Mouse (Mus musculus): Measurements from ENCODE around the gene Rc3h2. TPM values are rescaled to one million over a fixed set of nuclear protein-coding genes. Genes with fewer than 3 reads are reported as not detected.

Rc3h2 gene
- total and polyA plus RNA-seq, 3 experiments: 2.1 to 118 (median 68.1) TPM

DNA sequence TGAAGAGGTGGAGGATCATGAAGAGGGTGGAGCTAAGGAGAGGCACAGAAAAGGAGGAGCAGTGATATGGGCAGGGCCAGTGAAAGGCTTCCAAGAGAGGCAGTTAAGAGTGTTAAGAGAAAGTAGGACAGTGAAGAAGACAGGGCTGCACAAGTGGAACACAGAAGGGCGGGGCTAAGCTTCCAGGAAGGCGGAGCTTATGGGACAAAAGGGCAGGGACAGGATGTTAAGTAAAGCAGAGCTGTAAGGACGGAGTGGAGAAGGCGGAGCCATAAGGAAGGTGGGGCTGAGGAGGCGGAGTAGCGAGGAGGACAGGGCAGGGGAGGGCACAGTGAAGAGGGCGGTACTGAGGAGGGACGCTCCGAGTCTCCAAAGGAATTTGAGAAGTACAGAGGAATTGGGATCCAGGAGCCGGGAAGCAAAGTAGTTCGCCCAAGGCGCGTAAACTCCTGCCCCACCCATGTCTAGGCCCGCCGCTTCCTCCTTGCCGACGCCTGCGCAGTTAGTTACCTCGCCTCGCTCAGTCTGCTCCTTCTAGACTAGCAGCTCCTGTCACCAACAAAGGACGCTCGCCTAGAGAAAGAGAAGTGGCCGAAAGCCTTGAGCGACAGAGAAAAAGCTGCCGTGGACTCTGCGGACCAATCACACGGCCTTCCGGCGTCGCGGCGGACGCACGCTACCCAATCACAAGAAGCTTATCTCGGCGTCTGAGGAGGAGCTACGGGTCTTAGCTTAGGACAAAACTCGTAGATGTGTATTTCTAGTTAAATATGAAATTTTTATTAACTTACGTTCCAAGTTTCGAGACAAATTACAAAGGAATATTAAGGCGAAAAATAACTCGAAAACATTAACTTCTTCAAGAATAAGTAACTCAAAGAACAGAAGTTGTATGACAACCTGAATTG is 63.8 kb downstream of the Rc3h2 start, which contains the start of gene Pdcl:
Pdcl (minus strand) TSS at position 700 of the 908 bp plus-strand sequence.
- Histone ChIP-seq H3K4me1 (ENCODE audit: insufficient read depth, low read depth, low read length) (peaks cover 24% of the 10 kb centered on the region), H3K27me3 (ENCODE audit: insufficient read depth, low read length) (no peaks in the 10 kb centered on the region), H3K9me3 (replicated peaks) (no peaks in the 10 kb centered on the region), H3K36me3 (replicated peaks) (peaks cover 37% of the 10 kb centered on the region), H3K4me3 (ENCODE audit: low read depth, low read length) (peak within 1 kb of the TSS; percentile 85)
- no peak for TF ChIP-seq TAL1 (conservative IDR thresholded peaks at IDR 0.05; ENCODE audit: low read depth, low read length)
- DNase-seq (ENCODE audit: low spot score) (peak; percentile 80), ATAC-seq (ENCODE audit: extremely low read depth, insufficient number of reproducible peaks, low FRiP score, poor library complexity, severe bottlenecking) (peak; percentile 96)

DNA sequence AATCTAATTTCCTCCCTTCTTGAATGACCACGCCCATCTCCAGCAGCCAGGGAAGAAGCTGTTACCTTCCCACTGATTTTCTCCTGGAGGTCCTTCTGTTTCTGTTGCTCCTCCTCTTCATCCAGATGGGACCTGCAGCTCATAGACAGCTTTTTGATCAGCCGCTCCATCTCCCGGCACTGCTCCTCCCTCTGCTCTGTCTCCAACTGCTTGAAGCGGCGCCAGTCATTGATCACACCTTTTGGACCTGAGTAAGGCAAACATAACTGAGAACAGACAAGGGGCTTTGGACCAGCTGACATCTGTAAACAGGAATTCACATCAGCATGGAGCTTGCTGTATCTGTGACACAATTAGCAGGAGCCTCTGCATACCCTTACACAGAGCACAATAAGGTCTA is 67.1 kb downstream of the Rc3h2 start:
- Histone ChIP-seq H3K36me3 (replicated peaks) (peaks cover 66% of the 10 kb centered on the region), H3K27me3 (ENCODE audit: insufficient read depth, low read length) (no peaks in the 10 kb centered on the region), H3K9me3 (replicated peaks) (no peaks in the 10 kb centered on the region), H3K4me3 (ENCODE audit: low read depth, low read length) (no peak overlapping the region), H3K4me1 (ENCODE audit: insufficient read depth, low read depth, low read length) (peaks cover 24% of the 10 kb centered on the region)
- no peak for TF ChIP-seq TAL1 (conservative IDR thresholded peaks at IDR 0.05; ENCODE audit: low read depth, low read length)
- TF ChIP-seq CTCF (IDR thresholded peaks at IDR 0.05; ENCODE audit: low read depth, low read length): no peak
- no peak for TF ChIP-seq GATA2 (IDR thresholded peaks at IDR 0.05; ENCODE audit: borderline replicate concordance, low read depth, low read length)
- no peak for TF ChIP-seq GATA1 (IDR thresholded peaks at IDR 0.05; ENCODE audit: borderline replicate concordance, low read length)
- TF ChIP-seq POLR2AphosphoS5 (IDR thresholded peaks at IDR 0.05; ENCODE audit: insufficient replicate concordance, low read depth, low read length): no peak
- DNase-seq (ENCODE audit: low spot score): no peak
- ATAC-seq (ENCODE audit: extremely low read depth, insufficient number of reproducible peaks, low FRiP score, poor library complexity, severe bottlenecking): no peak

DNA sequence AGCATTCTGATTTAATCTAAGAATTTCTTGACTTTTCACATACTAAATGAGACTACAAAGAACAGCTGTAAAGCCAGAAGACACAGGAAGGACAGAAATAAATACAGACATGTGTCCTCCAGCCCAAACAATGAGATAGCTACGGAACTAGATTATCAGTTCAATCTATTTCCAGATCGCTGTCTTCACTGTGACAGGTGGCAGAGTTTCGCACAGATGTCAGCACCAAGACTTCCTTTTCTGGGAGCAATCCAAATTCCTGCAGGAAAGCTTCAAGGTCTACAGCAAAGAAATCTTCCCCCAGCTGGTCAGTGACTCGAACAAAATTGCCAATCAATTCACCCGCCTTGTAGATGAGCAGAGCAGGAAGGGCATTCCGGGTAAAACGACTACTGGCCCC is 71.0 kb downstream of the Rc3h2 start:
- Histone ChIP-seq H3K27me3 (ENCODE audit: insufficient read depth, low read length) (no peaks in the 10 kb centered on the region), H3K4me1 (ENCODE audit: insufficient read depth, low read depth, low read length) (peaks cover 4% of the 10 kb centered on the region; the same call in 1 of the 2 replicates), H3K36me3 (replicated peaks) (peaks cover 67% of the 10 kb centered on the region), H3K9me3 (replicated peaks) (no peaks in the 10 kb centered on the region), H3K4me3 (ENCODE audit: low read depth, low read length) (no peak overlapping the region)
- DNase-seq (ENCODE audit: low spot score) (no peak), ATAC-seq (ENCODE audit: extremely low read depth, insufficient number of reproducible peaks, low FRiP score, poor library complexity, severe bottlenecking) (no peak)
- TF ChIP-seq CTCF (IDR thresholded peaks at IDR 0.05; ENCODE audit: low read depth, low read length) (no peak), GATA1 (IDR thresholded peaks at IDR 0.05; ENCODE audit: borderline replicate concordance, low read length) (no peak), GATA2 (IDR thresholded peaks at IDR 0.05; ENCODE audit: borderline replicate concordance, low read depth, low read length) (no peak), TAL1 (conservative IDR thresholded peaks at IDR 0.05; ENCODE audit: low read depth, low read length) (no peak), POLR2AphosphoS5 (IDR thresholded peaks at IDR 0.05; ENCODE audit: insufficient replicate concordance, low read depth, low read length) (no peak)

DNA sequence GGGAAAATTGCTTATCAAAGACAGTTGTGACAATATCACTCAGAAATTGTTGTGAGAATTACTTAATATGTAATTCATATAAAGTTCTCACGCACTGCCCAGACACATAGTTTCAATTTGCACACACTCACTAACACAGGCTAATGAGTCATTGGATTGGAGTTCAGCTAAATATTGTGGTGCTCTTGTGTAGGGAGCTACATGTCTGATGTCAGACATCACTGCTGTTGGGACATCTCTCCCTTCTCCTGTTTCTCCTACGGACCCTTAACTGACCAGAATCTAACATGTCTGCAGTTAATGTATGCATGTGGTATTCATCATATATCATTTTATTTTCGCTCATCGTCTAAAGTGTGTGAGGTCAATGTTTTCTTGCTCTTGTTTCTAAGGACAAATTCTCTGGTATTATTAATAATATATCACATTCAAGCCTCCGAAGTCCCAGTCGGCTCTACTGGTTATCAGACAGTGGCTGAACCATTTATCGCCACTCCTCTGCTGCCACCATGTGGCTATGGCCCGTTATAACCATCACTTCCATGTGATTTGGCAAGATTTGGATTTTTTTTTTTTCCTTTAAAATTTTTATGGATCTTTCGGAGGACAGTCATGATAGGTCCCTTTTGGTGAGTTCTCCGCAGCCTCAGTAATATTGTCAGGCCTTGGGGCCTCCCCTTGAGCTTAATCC is 84.1 kb downstream of the Rc3h2 start:
- Histone ChIP-seq H3K4me1 (ENCODE audit: insufficient read depth, low read depth, low read length) (no peaks in the 10 kb centered on the region), H3K9me3 (replicated peaks) (no peaks in the 10 kb centered on the region), H3K27me3 (ENCODE audit: insufficient read depth, low read length) (0 out of 2 replicates have a peak, but pooled peaks cover 3% of the 10 kb centered on the region), H3K36me3 (replicated peaks) (no peaks in the 10 kb centered on the region), H3K4me3 (ENCODE audit: low read depth, low read length) (no peak overlapping the region)
- DNase-seq (ENCODE audit: low spot score): peak; percentile 19
- peak; percentile 36 for TF ChIP-seq CTCF (IDR thresholded peaks at IDR 0.05; ENCODE audit: low read depth, low read length)
- no peak for TF ChIP-seq GATA2 (IDR thresholded peaks at IDR 0.05; ENCODE audit: borderline replicate concordance, low read depth, low read length)
- ATAC-seq (ENCODE audit: extremely low read depth, insufficient number of reproducible peaks, low FRiP score, poor library complexity, severe bottlenecking): no peak

DNA sequence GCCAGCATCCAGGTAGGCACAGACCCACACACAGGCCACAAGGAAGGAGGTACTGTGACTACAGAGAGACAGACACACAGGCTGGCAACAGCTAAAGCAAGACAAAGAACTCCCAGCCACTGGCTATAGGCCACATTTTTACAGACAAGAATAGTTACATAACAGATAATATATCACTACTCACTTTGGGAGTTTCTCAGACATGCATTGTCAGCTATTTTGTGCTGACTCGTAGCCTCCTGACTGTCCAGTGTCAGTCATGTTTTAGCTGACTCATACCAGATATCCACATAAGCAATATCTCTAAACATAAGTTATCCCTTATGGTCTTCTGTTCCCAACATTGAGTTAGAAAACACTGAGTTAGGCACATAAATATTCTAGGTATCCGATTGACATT is 89.4 kb downstream of the Rc3h2 start:
- ATAC-seq (ENCODE audit: extremely low read depth, insufficient number of reproducible peaks, low FRiP score, poor library complexity, severe bottlenecking) (no peak), DNase-seq (ENCODE audit: low spot score) (no peak)
- peaks cover 16% of the 10 kb centered on the region for H3K27me3 ChIP-seq (ENCODE audit: insufficient read depth, low read length)
- H3K9me3 ChIP-seq (replicated peaks): no peaks in the 10 kb centered on the region
- no peaks in the 10 kb centered on the region for H3K36me3 ChIP-seq (replicated peaks)
- TF ChIP-seq POLR2AphosphoS5 (IDR thresholded peaks at IDR 0.05; ENCODE audit: insufficient replicate concordance, low read depth, low read length): no peak
- no peak for TF ChIP-seq CTCF (IDR thresholded peaks at IDR 0.05; ENCODE audit: low read depth, low read length)
- TF ChIP-seq GATA2 (IDR thresholded peaks at IDR 0.05; ENCODE audit: borderline replicate concordance, low read depth, low read length): no peak
- no peak for TF ChIP-seq GATA1 (IDR thresholded peaks at IDR 0.05; ENCODE audit: borderline replicate concordance, low read length)
- H3K4me1 ChIP-seq (ENCODE audit: insufficient read depth, low read depth, low read length): no peaks in the 10 kb centered on the region
- H3K4me3 ChIP-seq (ENCODE audit: low read depth, low read length): no peak overlapping the region

DNA sequence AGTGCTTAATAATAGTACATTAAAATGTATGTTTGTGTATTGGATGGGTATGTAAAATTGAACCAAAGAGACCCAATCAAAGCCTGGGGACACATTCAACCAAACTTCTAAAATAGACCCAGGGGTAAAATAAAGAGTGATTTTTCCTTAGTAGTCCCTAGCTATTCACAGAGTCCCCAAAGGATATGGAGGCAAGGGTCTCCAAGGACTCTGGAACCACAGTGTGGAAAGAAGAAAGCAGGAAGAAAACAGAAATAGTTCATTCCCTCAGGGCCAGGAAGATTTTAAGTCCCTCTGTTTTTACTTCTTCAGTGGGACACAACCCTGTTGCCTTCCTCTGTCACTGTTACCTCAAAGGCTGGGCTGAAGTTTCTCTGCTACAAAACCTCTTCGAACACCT is 96.5 kb downstream of the Rc3h2 start, which contains the start of gene Olfr368:
Olfr368 (plus strand) TSS at position 301 of the 400 bp plus-strand sequence.
- DNase-seq (ENCODE audit: low spot score) (no peak), ATAC-seq (ENCODE audit: extremely low read depth, insufficient number of reproducible peaks, low FRiP score, poor library complexity, severe bottlenecking) (no peak)
- Histone ChIP-seq H3K9me3 (replicated peaks) (no peaks in the 10 kb centered on the region), H3K36me3 (replicated peaks) (no peaks in the 10 kb centered on the region), H3K4me3 (ENCODE audit: low read depth, low read length) (no peak within 1 kb of the TSS), H3K4me1 (ENCODE audit: insufficient read depth, low read depth, low read length) (no peaks in the 10 kb centered on the region), H3K27me3 (ENCODE audit: insufficient read depth, low read length) (no peaks in the 10 kb centered on the region; the same call in 1 of the 2 replicates)
- TF ChIP-seq POLR2AphosphoS5 (IDR thresholded peaks at IDR 0.05; ENCODE audit: insufficient replicate concordance, low read depth, low read length): no peak
- no peak for TF ChIP-seq GATA1 (IDR thresholded peaks at IDR 0.05; ENCODE audit: borderline replicate concordance, low read length)
- TF ChIP-seq TAL1 (conservative IDR thresholded peaks at IDR 0.05; ENCODE audit: low read depth, low read length): no peak
- TF ChIP-seq GATA2 (IDR thresholded peaks at IDR 0.05; ENCODE audit: borderline replicate concordance, low read depth, low read length): no peak
- no peak for TF ChIP-seq CTCF (IDR thresholded peaks at IDR 0.05; ENCODE audit: low read depth, low read length)

Other genes with a start within 250 kb of the Rc3h2 start
- gene Olfr365, start 234.7 kb downstream of the Rc3h2 start, total RNA-seq (2014; fragmentation: Nextera tagmentation): not detected in 2 replicates
- gene Olfr365, start 234.7 kb downstream of the Rc3h2 start, total RNA-seq (2017): 0.05 and 0.17 TPM in 2 replicates
- not detected in 2 replicates for gene Olfr365, start 234.7 kb downstream of the Rc3h2 start, polyA plus RNA-seq (2012)
- not detected in 2 replicates for gene Olfr366, start 211.3 kb downstream of the Rc3h2 start, total RNA-seq (2014; fragmentation: Nextera tagmentation)
- gene Olfr366, start 211.3 kb downstream of the Rc3h2 start, total RNA-seq (2017): 0.06 and 0.11 TPM in 2 replicates
- gene Olfr366, start 211.3 kb downstream of the Rc3h2 start, polyA plus RNA-seq (2012): not detected in 2 replicates
- not detected in 2 replicates for gene Olfr368, start 96.4 kb downstream of the Rc3h2 start, total RNA-seq (2014; fragmentation: Nextera tagmentation)
- not detected in 2 replicates for gene Olfr368, start 96.4 kb downstream of the Rc3h2 start, total RNA-seq (2017)
- not detected in 2 replicates for gene Olfr368, start 96.4 kb downstream of the Rc3h2 start, polyA plus RNA-seq (2012)
- 43.0 and 46.4 TPM in 2 replicates for gene Pdcl, start 63.6 kb downstream of the Rc3h2 start, total RNA-seq (2014; fragmentation: Nextera tagmentation)
- 58.4 and 72.6 TPM in 2 replicates for gene Pdcl, start 63.6 kb downstream of the Rc3h2 start, total RNA-seq (2017)
- 13.6 and 22.7 TPM in 2 replicates for gene Pdcl, start 63.6 kb downstream of the Rc3h2 start, polyA plus RNA-seq (2012)
- gene Zbtb26, start 20.2 kb upstream of the Rc3h2 start, total RNA-seq (2014; fragmentation: Nextera tagmentation): 37.1 and 37.3 TPM in 2 replicates
- 21.1 and 25.7 TPM in 2 replicates for gene Zbtb26, start 20.2 kb upstream of the Rc3h2 start, total RNA-seq (2017)
- gene Zbtb26, start 20.2 kb upstream of the Rc3h2 start, polyA plus RNA-seq (2012): 0.67 and 0.85 TPM in 2 replicates
- 33.8 and 34.4 TPM in 2 replicates for gene Zbtb6, start 20.3 kb upstream of the Rc3h2 start, total RNA-seq (2014; fragmentation: Nextera tagmentation)
- gene Zbtb6, start 20.3 kb upstream of the Rc3h2 start, total RNA-seq (2017): 43.4 and 48.2 TPM in 2 replicates
- 0.55 and 0.98 TPM in 2 replicates for gene Zbtb6, start 20.3 kb upstream of the Rc3h2 start, polyA plus RNA-seq (2012)
- 76.2 and 80.4 TPM in 2 replicates for gene Rabgap1, start 20.4 kb upstream of the Rc3h2 start, total RNA-seq (2014; fragmentation: Nextera tagmentation)
- 83.5 and 101 TPM in 2 replicates for gene Rabgap1, start 20.4 kb upstream of the Rc3h2 start, total RNA-seq (2017)
- 2.8 and 4.3 TPM in 2 replicates for gene Rabgap1, start 20.4 kb upstream of the Rc3h2 start, polyA plus RNA-seq (2012)
- gene Gpr21, start 93.4 kb upstream of the Rc3h2 start, total RNA-seq (2014; fragmentation: Nextera tagmentation): 5.4 and 5.9 TPM in 2 replicates
- gene Gpr21, start 93.4 kb upstream of the Rc3h2 start, total RNA-seq (2017): 2.2 and 2.5 TPM in 2 replicates
- not detected in 2 replicates for gene Gpr21, start 93.4 kb upstream of the Rc3h2 start, polyA plus RNA-seq (2012)